Mouse (Mus musculus): ENCODE data around the gene Crebzf. TPM values are rescaled to one million over a fixed set of nuclear protein-coding genes. Genes with fewer than 3 reads are reported as not detected.

Crebzf gene
- polyA plus RNA-seq (2012; rRNA removed): 22.1 and 30.0 TPM in 2 replicates

GRCm38 (mm10) chr7:90442518-90443080, at the start of gene Crebzf:
Crebzf (plus strand) TSS chr7:90442729.

DNA sequence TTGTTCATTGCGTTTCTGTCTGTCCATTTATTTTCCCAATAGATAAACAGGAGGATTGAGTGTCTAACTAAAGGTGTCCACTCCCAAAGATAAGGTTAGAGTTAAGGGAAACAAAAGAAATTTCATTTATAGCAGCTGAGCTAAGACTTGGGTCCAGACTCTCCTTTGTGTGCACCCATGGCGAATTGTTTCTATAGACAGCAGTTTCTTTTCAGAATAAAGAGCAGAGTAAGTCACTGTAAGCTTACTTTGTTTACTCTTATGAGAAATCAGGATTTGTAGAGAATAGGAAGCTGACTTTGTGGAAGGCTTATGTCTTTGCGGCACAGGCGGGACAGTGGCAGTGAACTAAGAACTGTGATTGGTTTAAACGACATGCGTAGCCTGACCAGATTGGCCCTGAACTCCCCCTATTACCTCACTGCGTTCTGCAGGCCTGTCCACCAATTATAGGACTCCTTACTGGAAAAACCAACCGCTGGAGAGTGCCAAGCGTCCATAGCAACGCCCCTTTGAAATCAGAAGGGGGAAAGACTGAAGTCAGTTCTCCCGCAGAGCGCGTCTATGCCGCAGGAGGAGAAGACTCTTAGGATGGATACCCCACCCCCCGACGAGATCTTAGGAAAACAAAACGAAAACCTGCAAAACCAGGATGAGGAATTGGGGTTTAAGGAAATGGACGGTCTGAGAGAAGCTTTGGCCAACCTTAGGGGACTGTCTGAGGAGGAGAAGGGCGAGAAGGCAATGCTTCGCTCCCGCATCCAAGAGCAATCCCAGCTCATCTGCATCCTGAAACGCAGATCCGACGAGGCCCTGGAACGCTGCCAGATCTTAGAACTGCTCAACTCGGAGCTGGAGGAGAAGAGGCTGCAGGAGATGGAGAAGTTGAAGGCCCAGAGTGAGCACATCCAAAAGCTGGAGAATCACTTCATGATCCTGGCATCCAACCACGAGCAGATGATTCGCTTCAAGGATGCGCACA, 16.2 kb upstream of the Crebzf start, which contains the start of gene Ccdc89:
Gene Ccdc89 (plus strand): TSS at position 558 of the 982 bp plus-strand sequence.

DNA sequence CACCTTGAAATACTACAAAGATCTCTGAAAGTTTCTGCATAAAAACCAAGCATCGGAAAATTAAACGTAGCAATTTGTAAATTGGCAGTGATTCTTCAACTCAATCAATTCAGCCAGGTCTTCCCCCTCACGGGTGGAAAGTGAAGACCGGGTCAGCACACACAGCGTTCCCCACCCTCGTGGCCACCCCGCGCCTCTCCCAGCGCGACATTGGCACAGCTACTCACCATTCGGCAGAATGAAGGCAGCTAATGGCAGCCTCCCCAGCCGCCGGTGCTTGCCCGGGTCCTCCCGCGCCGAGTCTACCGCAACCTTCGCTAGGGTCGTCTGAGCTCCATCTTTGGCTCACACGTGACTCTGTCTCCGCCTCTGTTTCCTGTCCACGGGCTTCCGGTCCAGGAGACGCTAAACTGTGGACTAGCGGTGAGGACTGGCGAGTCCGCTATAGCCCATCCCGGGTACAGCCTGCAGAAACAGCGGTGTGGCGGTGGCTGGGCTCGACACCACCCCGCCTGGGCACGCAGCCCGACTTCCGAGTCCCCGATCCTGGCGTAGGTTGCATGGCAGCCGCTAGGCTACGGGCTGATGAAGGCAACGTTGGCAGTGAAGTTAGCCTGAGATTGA, 14.4 kb downstream of the Crebzf start, which contains the start of gene Tmem126a:
Gene Tmem126a (minus strand): TSS at position 385 of the 624 bp plus-strand sequence.

GRCm38 (mm10) chr7:90475793-90476312, 33.3 kb downstream of the Crebzf start, which contains the start of gene Tmem126b:
Tmem126b (minus strand) TSS chr7:90476001.

DNA sequence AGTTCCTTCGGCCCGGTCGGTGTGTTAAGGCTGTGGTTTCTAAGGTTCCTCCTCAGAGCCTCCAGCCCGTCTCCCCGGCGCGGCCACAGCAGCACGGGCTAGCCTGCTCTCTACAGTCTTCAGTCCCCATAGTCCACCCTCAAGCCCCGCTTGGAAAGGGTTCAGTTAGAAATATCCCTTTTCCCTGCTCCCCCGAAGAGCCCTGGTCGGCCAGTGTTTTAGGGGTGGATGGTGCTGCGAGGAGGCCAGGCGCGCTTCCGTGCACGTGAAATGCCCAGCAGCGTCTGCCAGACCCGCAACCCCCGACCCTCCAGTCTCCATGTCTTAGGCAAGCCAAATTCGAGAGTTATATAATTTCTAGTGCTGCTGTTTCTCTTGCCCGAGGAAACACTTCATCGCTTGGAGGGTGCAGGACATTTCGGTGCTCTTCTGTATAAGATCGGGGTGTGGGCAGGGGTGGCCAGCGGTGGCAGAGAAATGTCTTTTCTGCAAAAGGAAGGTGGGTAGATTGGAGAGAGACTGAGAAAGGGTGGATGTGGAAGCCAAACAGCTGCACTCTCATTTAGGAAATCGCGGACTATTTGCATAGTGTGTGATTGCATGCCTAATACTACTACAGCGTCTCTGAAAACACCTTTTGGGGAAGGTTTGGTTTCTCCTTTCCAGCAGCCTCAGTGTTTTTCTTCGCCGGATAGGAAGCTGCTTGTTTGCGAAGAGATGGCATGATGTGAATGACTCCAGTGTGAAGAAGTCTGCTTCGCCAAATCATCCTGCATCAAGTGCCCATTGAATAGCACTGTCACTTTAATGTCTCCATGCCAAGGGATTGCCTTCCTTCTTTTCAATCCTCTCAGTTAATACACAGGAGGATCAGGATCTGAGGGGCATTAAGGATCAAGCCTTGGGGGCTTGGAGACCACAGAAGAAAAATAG, 34.0 kb downstream of the Crebzf start, which contains the start of gene Dlg2:
Gene Dlg2 (plus strand): TSS at position 360 of the 933 bp plus-strand sequence.

Other genes with a start within 250 kb of the Crebzf start
- gene Ccdc83, start 177.0 kb upstream of the Crebzf start, polyA plus RNA-seq (2012; rRNA removed): not detected in 2 replicates
- gene Sytl2, start 140.5 kb upstream of the Crebzf start, polyA plus RNA-seq (2012; rRNA removed): 4.9 and 10.2 TPM in 2 replicates
- gene Ccdc89, start 16.2 kb upstream of the Crebzf start, polyA plus RNA-seq (2012; rRNA removed): not detected in 2 replicates
- gene Tmem126a, start 14.5 kb downstream of the Crebzf start, polyA plus RNA-seq (2012; rRNA removed): 4.2 and 4.3 TPM in 2 replicates
- 1.5 and 1.7 TPM in 2 replicates for gene Tmem126b, start 33.3 kb downstream of the Crebzf start, polyA plus RNA-seq (2012; rRNA removed)
- gene Dlg2, start 33.9 kb downstream of the Crebzf start, polyA plus RNA-seq (2012; rRNA removed): 3.3 and 5.0 TPM in 2 replicates

Measured in stomach, adult 2 months (tissue).